Mouse (Mus musculus): ENCODE results near the gene 0610040J01Rik.

DNA sequence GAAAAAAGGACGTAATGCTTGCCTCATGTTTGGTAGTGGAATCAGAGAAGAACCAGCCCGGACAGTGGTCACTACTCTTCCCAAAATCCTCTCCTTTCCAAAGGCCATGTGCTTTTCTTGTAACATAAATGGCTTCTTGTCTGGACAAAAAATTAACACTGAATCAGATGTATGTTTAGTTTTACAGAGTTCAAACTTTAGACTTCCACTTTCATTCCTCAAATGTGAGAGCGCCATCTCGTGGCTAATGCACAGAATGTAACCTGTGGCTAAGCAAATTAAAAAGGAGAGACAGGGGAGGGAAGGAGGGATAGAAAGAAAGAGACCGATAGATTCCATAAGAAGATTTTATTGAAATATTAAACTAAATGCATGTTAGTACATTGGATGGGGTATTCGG is 45.4 kb upstream of the 0610040J01Rik start:
- TF ChIP-seq CTCF (IDR thresholded peaks at IDR 0.05; ENCODE audit: extremely low read depth, insufficient read depth, insufficient read length, insufficient replicate concordance) (no peak), POLR2A (IDR thresholded peaks at IDR 0.05; ENCODE audit: low read depth, low read length) (no peak)

Data from spleen, adult 2 months (tissue).